Mouse (Mus musculus) ZHBTc4 (cell line): ENCODE data around the gene Btk.

Source experiments
- DNase-seq: peaks from one replicate; pipeline ENCODE4 v3.0.0-alpha.2; 2011; ENCODE audit warnings: low read depth, low spot score

The Btk gene

GRCm38 (mm10) chrX:134582888-134583669 lies at the start of gene Btk:
Gene Btk (minus strand): TSS chrX:134583570.
- DNase-seq: no peak

- no peak for DNase-seq
Observed at GRCm38 (mm10) chrX:134632710-134633109, 49.3 kb upstream of the Btk start.

- DNase-seq: no peak
Observed at GRCm38 (mm10) chrX:134628200-134628599, 44.8 kb upstream of the Btk start.

- DNase-seq: no peak
Observed at GRCm38 (mm10) chrX:134623350-134623749, 40.0 kb upstream of the Btk start.

- peak; percentile 86 for DNase-seq
Observed at GRCm38 (mm10) chrX:134621685-134622084, 38.3 kb upstream of the Btk start.

GRCm38 (mm10) chrX:134620254-134620865 lies 37.0 kb upstream of the Btk start:
- DNase-seq: no peak

GRCm38 (mm10) chrX:134619695-134620094 lies 36.3 kb upstream of the Btk start:
- DNase-seq: peak; percentile 24

GRCm38 (mm10) chrX:134614306-134614705 lies 30.9 kb upstream of the Btk start:
- peak; percentile 72 for DNase-seq

- peak; percentile 89 for DNase-seq
Observed at GRCm38 (mm10) chrX:134612285-134612959, 29.1 kb upstream of the Btk start.

GRCm38 (mm10) chrX:134610984-134611383 lies 27.6 kb upstream of the Btk start:
- no peak for DNase-seq

GRCm38 (mm10) chrX:134609472-134609871 lies 26.1 kb upstream of the Btk start:
- DNase-seq: no peak

- DNase-seq: no peak
Observed at GRCm38 (mm10) chrX:134601380-134602120, 18.2 kb upstream of the Btk start.

GRCm38 (mm10) chrX:134600659-134601379 lies 17.4 kb upstream of the Btk start, which contains the start of the genes Gla and Hnrnph2:
Gene Gla (minus strand): TSS chrX:134601125.
Gene Hnrnph2 (plus strand): TSS chrX:134601179.
- peak; percentile 98 for DNase-seq

- no peak for DNase-seq
Observed at GRCm38 (mm10) chrX:134599922-134600565, 16.7 kb upstream of the Btk start.

GRCm38 (mm10) chrX:134589836-134590235 lies 6.5 kb upstream of the Btk start:
- peak; percentile 23 for DNase-seq

GRCm38 (mm10) chrX:134588997-134589396 lies 5.6 kb upstream of the Btk start:
- DNase-seq: peak; percentile 24

GRCm38 (mm10) chrX:134588261-134588660 lies 4.9 kb upstream of the Btk start:
- DNase-seq: no peak

GRCm38 (mm10) chrX:134586447-134586846 lies 3.1 kb upstream of the Btk start:
- no peak for DNase-seq

- DNase-seq: peak; percentile 96
Observed at GRCm38 (mm10) chrX:134585103-134586002, 2.0 kb upstream of the Btk start, which contains the start of gene Rpl36a. Gene Rpl36a (plus strand): TSS chrX:134585654.
